Mouse (Mus musculus): ENCODE measurements around the gene Hscb.
"Not testable (repeated sequence)": the region's sequence is repeated elsewhere in the genome, so short reads cannot be mapped to it uniquely, and the experiment has no call there.

Hscb gene

GRCm38 (mm10) chr5:110839678-110840365, at the start of gene Hscb, which contains the start of gene Chek2:
Hscb (minus strand) TSS chr5:110839777.
Chek2 (plus strand) TSS chr5:110839979.
- peak; percentile 95 for DNase-seq (ENCODE audit: low read depth, low spot score)

DNA sequence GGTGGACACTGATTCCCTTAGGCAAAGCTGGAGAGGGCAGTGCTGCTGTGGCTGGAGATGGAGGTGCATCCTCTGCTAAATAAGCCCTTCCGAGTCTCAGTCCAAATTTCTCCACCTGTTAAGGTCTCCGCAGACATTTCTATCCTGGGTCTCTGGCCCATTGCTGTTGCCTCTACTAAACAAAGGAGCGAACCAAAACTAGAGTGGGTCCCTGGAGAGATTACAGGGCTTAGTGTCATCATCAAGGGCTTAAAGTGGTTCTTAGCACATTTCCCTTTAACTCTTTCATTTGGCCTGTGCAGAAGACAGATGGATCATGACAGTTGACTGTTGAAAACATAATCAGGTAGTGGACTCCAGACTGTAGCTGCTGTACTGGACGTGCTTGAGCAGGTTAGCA, 49.0 kb upstream of the Hscb start:
- no peak for DNase-seq (ENCODE audit: low read depth, low spot score)

DNA sequence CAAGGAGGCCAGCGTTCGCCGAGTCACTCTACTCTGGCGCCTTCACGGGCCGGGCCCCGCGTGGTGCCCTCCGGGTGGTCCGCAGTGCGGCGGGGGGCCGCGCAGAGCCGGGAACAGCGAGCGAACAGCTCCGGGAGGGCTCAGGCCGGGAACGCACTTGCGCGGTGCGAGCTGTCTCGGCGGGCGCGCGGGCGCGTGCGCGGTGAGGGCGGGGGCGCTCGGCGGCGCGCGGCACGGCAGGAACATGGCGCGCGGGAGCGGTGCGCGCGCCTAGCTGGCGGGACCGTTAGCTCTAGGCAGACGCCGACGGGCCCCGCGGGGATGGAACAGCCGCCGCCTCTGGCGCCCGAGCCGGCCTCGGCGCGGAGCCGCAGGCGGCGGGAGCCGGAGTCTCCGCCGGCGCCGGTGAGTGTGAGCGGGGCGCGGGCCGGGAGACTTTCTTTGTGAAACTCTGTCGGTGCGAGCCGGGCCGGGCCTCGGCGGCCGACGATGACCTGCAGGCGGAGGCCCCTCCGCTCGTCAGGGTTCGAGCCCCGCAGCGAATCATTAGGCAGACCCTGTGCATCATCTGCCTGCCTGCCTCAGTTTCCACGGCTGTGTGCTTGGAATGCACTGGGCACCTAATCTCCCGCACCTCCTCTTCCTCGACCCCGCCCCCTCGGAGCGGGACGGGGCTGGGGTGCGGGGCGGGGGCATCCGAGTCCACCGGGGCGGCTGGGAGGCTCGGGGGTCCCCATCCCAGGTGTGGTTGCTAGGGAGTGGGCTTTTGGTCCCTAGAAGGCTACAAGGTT, 40.2 kb upstream of the Hscb start, which contains the start of gene Ttc28:
Ttc28 (plus strand) TSS at position 220 of the 791 bp plus-strand sequence.
- peak; percentile 81 for DNase-seq (ENCODE audit: low read depth, low spot score)

DNA sequence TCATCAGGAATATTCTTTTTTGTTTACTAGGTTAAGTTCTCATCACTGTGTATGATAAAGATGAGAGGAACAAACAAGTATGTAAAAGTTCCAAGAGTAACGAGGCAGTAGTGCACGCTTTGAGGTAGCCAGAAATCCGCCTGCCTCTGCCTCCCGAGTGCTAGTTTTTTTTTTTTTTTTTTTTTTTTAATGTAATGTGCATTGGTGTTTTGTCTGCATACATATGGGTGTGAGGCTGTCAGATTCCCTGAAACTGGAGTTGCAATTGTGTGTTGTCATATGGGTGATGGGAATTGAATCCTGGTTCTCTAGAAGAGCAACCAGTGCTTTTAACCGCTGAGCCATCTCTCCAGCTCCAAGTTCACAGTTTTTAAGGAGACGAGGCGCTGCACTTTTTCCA, 39.5 kb upstream of the Hscb start:
- DNase-seq (ENCODE audit: low read depth, low spot score): no peak

GRCm38 (mm10) chr5:110878526-110878925, 38.9 kb upstream of the Hscb start:
- not testable (repeated sequence) for DNase-seq (ENCODE audit: low read depth, low spot score)

- DNase-seq (ENCODE audit: low read depth, low spot score): no peak
Measured at GRCm38 (mm10) chr5:110877666-110878505, 38.3 kb upstream of the Hscb start.

- DNase-seq (ENCODE audit: low read depth, low spot score): no peak
Measured at GRCm38 (mm10) chr5:110875286-110875685, 35.7 kb upstream of the Hscb start.

GRCm38 (mm10) chr5:110874711-110875110, 35.1 kb upstream of the Hscb start:
- no peak for DNase-seq (ENCODE audit: low read depth, low spot score)

DNA sequence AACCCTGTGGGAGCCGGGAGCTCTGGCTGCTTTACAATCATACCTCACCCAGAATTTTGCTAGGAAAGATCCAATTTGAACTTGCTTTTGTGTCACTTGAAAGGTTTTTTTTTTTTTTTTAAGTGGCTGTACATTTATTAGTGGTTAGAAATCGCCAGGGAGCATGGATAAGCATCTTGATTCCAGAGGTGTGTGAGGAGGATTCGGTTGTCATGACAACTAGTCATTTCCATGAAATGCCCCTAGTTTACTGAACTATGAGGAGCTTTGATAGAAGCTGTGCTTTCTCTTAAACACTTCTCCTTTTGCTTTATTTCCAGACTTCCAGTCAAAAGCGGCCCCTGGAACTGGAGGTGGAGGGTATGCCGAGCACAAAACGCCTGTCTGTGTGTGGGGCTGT, 33.6 kb upstream of the Hscb start:
- no peak for DNase-seq (ENCODE audit: low read depth, low spot score)

GRCm38 (mm10) chr5:110869242-110869669, 29.7 kb upstream of the Hscb start:
- no peak for DNase-seq (ENCODE audit: low read depth, low spot score)

GRCm38 (mm10) chr5:110868460-110868859, 28.9 kb upstream of the Hscb start:
- no peak for DNase-seq (ENCODE audit: low read depth, low spot score)

DNA sequence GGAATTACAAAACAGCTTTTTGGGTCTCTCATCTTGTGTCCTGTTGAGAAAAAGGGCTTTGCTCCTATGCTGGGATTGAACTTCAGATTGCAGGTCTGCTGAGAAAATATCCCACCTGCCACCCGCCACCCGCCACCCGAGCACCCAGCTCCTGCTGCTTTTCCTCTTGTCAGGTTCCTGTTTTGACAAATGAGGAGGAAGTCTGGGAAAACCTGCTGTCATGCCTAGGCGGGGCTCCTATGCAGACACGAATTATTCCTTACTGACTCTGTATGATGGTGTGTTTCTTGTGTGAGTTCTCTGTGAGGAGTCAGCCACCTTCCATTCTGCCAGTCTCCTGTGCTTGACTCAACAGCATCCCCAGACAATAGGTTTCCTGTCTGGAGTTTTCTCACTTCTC, 20.9 kb upstream of the Hscb start:
- no peak for DNase-seq (ENCODE audit: low read depth, low spot score)

- DNase-seq (ENCODE audit: low read depth, low spot score): no peak
Measured at GRCm38 (mm10) chr5:110859013-110859650, 19.6 kb upstream of the Hscb start.

GRCm38 (mm10) chr5:110857091-110857490, 17.5 kb upstream of the Hscb start:
- no peak for DNase-seq (ENCODE audit: low read depth, low spot score)

DNA sequence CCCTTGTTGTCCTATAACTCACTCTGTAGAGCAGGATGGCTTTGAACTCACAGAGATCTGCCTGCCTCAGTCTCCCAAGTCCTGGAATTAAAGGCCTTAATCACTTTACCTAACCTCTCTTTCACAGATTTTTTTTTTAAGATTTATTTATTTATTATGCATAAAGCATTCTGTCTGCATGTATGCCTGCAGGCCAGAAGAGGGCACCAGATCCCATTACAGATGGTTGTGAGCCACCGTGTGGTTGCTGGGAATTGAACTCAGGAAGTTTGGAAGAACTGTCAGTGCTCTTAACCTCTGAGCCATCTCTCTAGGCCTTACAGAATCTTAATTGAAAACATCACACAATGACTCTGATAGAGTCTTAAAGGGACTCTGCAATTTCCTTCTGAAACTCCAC, 13.4 kb upstream of the Hscb start:
- no peak for DNase-seq (ENCODE audit: low read depth, low spot score)

- DNase-seq (ENCODE audit: low read depth, low spot score): no peak
Measured at GRCm38 (mm10) chr5:110841046-110841862, 1.7 kb upstream of the Hscb start.

DNA sequence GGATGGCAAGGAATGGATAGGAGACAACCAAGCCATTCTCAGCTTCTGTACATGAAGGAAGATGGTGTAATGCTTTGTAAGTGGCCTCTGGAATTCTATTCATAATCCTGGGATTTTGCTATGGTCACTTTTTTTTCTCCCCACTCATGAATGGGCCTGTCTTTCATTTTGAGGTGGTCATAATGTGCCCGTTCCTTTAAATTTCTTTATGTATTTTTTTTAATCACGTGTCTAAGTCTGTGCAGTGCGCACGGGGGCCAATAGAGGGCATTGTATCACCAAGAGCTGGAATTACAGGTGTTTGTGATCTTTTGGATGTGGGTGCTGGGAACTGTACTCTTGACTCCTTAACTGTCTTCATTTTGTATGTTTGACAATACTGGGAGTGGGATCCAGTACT, 888 bp upstream of the Hscb start:
- peak; percentile 20 for DNase-seq (ENCODE audit: low read depth, low spot score)

DNA sequence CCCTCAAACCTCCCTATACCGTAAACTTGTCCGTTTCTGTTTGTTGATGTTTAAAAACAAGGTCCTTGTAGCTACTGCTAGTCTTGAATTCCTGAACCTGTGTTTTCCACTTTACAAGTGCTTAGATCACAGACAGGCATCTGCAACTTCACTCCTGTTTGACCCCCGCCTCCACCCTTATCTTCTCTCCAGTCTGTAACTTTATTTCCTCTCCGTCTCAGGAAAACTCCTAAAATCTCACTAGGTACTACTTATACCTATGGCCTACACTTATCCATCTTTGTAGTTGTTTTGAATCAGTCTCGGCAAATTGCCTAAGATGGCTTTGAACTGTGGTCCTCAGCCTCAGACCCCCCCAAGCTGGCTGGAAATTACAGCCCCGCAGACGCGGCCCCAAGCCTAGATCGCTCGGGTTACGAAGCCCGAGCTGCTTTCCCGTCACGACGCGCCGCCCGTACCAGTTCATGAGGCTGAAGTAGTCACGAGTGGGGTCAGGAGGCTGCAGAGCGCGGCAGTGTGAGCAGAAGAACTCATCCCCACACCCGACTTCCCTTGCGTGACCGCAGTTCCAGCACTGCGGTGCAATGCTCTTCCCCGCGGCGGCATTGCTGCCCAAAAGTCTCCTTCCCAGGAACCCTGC, 419 bp downstream of the Hscb start:
- no peak for DNase-seq (ENCODE audit: low read depth, low spot score)

GRCm38 (mm10) chr5:110838016-110838415, 1.6 kb downstream of the Hscb start:
- DNase-seq (ENCODE audit: low read depth, low spot score): not testable (repeated sequence)

DNA sequence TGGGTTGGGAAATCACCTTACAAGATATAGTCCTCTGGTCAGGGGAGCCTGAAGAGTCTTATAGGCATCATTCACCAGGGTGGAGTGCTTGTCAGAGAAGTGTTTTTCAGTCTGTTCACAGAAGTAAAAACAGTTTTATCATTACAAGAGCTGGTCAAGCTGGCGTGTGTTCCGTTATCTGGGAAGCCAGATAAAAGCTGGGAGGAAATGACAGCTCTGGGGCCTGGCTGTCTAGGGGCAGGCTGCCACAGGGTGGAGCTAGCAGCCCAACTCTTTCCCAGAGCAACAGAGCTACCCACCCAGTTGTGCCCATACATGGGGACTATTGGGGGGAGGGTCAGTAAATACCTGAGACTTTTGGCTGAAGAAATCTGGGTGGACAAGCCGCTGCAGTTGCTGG, 3.6 kb downstream of the Hscb start:
- peak; percentile 41 for DNase-seq (ENCODE audit: low read depth, low spot score)
